Mouse (Mus musculus) liver, adult 2 months (tissue): Measurements from ENCODE around the gene Bcl2. TPM values are rescaled to one million over a fixed set of nuclear protein-coding genes. Genes with fewer than 3 reads are reported as not detected.

ENCODE experiments used
- DNase-seq: peaks from one replicate; pipeline ENCODE4 v3.0.0-alpha.2; 2011; ENCODE audit warnings: low read depth, low spot score; ENCODE audit errors: extremely low read depth
- H3K27ac ChIP-seq: fragments of 200-500 bp; replicated peaks from 2 replicates; pipeline ENCODE4 v1.5.1; 2012; ENCODE audit warnings: low read depth, mild to moderate bottlenecking, control low read depth, inconsistent platforms, low read length; ENCODE audit not compliant: insufficient read depth
- H3K27me3 ChIP-seq: fragments of 200-500 bp; 2 replicates; pipeline ENCODE4 v1.6.1; 2012; ENCODE audit warnings: mild to moderate bottlenecking, moderate library complexity, low read length, inconsistent platforms; ENCODE audit not compliant: control insufficient read depth, insufficient read depth
- H3K36me3 ChIP-seq: fragments of 200-500 bp; 2 replicates; pipeline ENCODE4 v1.6.1; 2012; ENCODE audit warnings: low read length, inconsistent platforms; ENCODE audit not compliant: control insufficient read depth, insufficient read depth
- H3K4me1 ChIP-seq: fragments of 200-500 bp; 2 replicates; pipeline ENCODE4 v1.6.1; 2011; ENCODE audit warnings: low read length; ENCODE audit not compliant: control insufficient read depth, insufficient read depth
- H3K4me3 ChIP-seq: fragments of 200-500 bp; 2 replicates; pipeline ENCODE4 v1.5.1; 2011; ENCODE audit warnings: low read depth, mild to moderate bottlenecking, control low read depth, low read length, moderate library complexity; ENCODE audit not compliant: insufficient read depth
- H3K79me2 ChIP-seq: fragments of 200-500 bp; 2 replicates; pipeline ENCODE4 v1.6.1; 2012; ENCODE audit warnings: inconsistent platforms, mild to moderate bottlenecking, low read length, moderate library complexity; ENCODE audit not compliant: control insufficient read depth, insufficient read depth
- H3K9ac ChIP-seq: fragments of 200-500 bp; 2 replicates; pipeline ENCODE4 v1.6.1; 2012; ENCODE audit warnings: low read depth, mild to moderate bottlenecking, control low read depth, inconsistent platforms, low read length
- CTCF ChIP-seq: fragments of 200-500 bp; IDR thresholded peaks from 2 replicates; pipeline ENCODE4 v1.5.1; 2011; ENCODE audit warnings: low read depth, low read length, control low read depth
- POLR2A ChIP-seq: fragments of 200-500 bp; IDR thresholded peaks from 2 replicates; pipeline ENCODE4 v1.6.1; 2011; ENCODE audit warnings: low read length, control low read depth; ENCODE audit not compliant: insufficient read depth; ENCODE audit errors: extremely low read depth
- WGBS: fragments of 180-500 bp; shearing (Covaris S2); methylation state at CpG from one replicate; pipeline ENCODE4 v1.1.7; 2018; 5-methylcytosine and 5-hydroxymethylcytosine counted together
- polyA plus RNA-seq: library from polyadenylated mRNA; depleted of rRNA; stranded (reverse); fragments of >200 nt; gene quantifications from 2 replicates; pipeline ENCODE4 v1.2.3, GENCODE M21; 2012
- total RNA-seq: library from RNA; depleted of rRNA; stranded (reverse); fragments of >200 nt; gene quantifications from 2 replicates; pipeline ENCODE4 v1.2.3, GENCODE M21; 2014

The Bcl2 gene
- total and polyA plus RNA-seq, 2 experiments = 0.26 to 1.5 TPM

- no peak overlapping the region for H3K27ac ChIP-seq
- H3K79me2 ChIP-seq = no peaks in the 10 kb centered on the region
- no peaks in the 10 kb centered on the region for H3K36me3 ChIP-seq
- no peaks in the 10 kb centered on the region for H3K4me1 ChIP-seq
- DNase-seq = no peak
- 88% methylated on average over 1 of the region's 1 CpGs for WGBS
- no peak overlapping the region for H3K4me3 ChIP-seq
- TF ChIP-seq POLR2A (no peak), CTCF (no peak)
- no peak overlapping the region for H3K9ac ChIP-seq
- H3K27me3 ChIP-seq = no peaks in the 10 kb centered on the region
Measured at GRCm38 (mm10) chr1:106640577-106640976, 73.5 kb downstream of the Bcl2 start.

GRCm38 (mm10) chr1:106637705-106638104 lies 76.4 kb downstream of the Bcl2 start:
- 99% methylated on average over 11 of the region's 11 CpGs for WGBS
- Histone ChIP-seq H3K9ac (no peak overlapping the region), H3K4me3 (no peak overlapping the region), H3K27me3 (no peaks in the 10 kb centered on the region), H3K27ac (no peak overlapping the region), H3K36me3 (no peaks in the 10 kb centered on the region), H3K4me1 (no peaks in the 10 kb centered on the region), H3K79me2 (no peaks in the 10 kb centered on the region)
- DNase-seq = no peak
- no peak for TF ChIP-seq CTCF

GRCm38 (mm10) chr1:106636714-106637113 lies 77.4 kb downstream of the Bcl2 start:
- H3K4me3 ChIP-seq = no peak overlapping the region
- TF ChIP-seq CTCF (no peak), POLR2A (no peak)
- no peak overlapping the region for H3K9ac ChIP-seq
- no peaks in the 10 kb centered on the region for H3K36me3 ChIP-seq
- H3K27ac ChIP-seq = no peak overlapping the region
- WGBS = 58% methylated on average over 2 of the region's 2 CpGs
- no peak for DNase-seq
- no peaks in the 10 kb centered on the region for H3K79me2 ChIP-seq
- no peaks in the 10 kb centered on the region for H3K4me1 ChIP-seq
- H3K27me3 ChIP-seq = no peaks in the 10 kb centered on the region

DNA sequence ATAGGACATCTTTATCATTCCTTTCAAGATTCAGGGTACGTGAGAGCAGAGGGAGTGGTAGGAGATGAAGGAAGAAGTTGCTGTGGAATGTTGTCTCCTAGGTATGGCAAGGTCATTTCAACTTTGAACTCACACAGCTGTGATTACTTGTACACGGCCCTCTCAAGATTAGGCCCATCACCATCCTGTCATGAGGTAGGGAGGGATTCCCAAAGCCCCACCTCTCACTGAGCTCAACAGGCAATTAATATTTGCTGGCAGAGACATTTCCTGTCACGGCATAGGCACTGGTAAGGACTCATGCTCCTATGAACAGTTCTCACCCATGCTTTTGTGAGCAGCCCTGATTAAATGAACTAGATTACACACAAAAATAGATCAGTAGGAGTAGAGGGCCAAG lies 80.9 kb downstream of the Bcl2 start:
- no peak overlapping the region for H3K4me3 ChIP-seq
- WGBS = 78% methylated on average over 3 of the region's 3 CpGs
- H3K4me1 ChIP-seq = no peaks in the 10 kb centered on the region; the same call in 1 of the 2 replicates
- H3K79me2 ChIP-seq = no peaks in the 10 kb centered on the region
- TF ChIP-seq CTCF = no peak
- no peak for TF ChIP-seq POLR2A
- H3K36me3 ChIP-seq = no peaks in the 10 kb centered on the region
- no peak overlapping the region for H3K27ac ChIP-seq
- DNase-seq = no peak
- no peaks in the 10 kb centered on the region for H3K27me3 ChIP-seq
- no peak overlapping the region for H3K9ac ChIP-seq

DNA sequence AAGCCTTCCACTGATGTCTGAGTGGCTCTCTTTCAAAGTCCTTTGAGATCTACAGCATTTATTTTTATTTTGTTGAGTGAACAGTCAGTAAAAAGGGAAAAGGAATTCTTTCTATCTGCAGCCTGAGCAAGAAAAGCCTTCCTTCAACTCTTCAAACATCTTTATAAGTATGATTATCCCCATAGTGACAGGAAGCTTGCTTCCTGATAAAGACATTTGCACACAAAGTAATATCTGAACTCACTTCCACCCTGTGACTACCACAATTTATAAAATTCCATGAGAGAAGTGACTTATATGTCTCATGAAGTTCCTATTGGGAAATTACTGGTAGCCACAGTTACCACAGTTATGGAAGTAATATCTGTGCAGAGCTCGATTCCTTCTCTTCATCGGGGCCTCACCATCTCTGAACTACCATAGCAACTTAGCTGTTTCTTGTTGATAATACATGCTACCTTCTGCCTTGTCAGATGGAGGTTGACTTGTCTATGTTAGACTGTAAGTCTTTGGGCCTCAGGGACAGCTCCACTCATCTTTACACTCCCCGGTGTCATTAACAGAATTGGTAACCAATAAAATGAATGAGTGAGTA lies 82.1 kb downstream of the Bcl2 start:
- Histone ChIP-seq H3K27ac (no peak overlapping the region), H3K4me1 (no peaks in the 10 kb centered on the region; the same call in 1 of the 2 replicates), H3K36me3 (no peaks in the 10 kb centered on the region), H3K79me2 (no peaks in the 10 kb centered on the region), H3K4me3 (no peak overlapping the region), H3K9ac (no peak overlapping the region), H3K27me3 (no peaks in the 10 kb centered on the region)
- no peak for TF ChIP-seq POLR2A
- no peak for TF ChIP-seq CTCF
- DNase-seq = no peak
- 80% methylated on average over 3 of the region's 3 CpGs for WGBS

GRCm38 (mm10) chr1:106630973-106631372 lies 83.1 kb downstream of the Bcl2 start:
- no peak for DNase-seq
- no peaks in the 10 kb centered on the region; the same call in 1 of the 2 replicates for H3K4me1 ChIP-seq
- no peak overlapping the region for H3K4me3 ChIP-seq
- no peak overlapping the region for H3K27ac ChIP-seq
- no peaks in the 10 kb centered on the region for H3K36me3 ChIP-seq
- no peak overlapping the region for H3K9ac ChIP-seq
- no peaks in the 10 kb centered on the region for H3K27me3 ChIP-seq
- TF ChIP-seq POLR2A (no peak), CTCF (no peak)
- H3K79me2 ChIP-seq = no peaks in the 10 kb centered on the region
- WGBS = 49% methylated on average over 2 of the region's 2 CpGs
